Mouse (Mus musculus) small intestine, adult 2 months (tissue): ENCODE measurements around the gene Shc3.

Source experiments
- CTCF ChIP-seq: fragments of 200-500 bp; IDR thresholded peaks from 2 replicates; pipeline ENCODE4 v1.5.1; 2012; ENCODE audit warnings: low read depth, mild to moderate bottlenecking, control low read depth, inconsistent platforms, low read length, moderate library complexity, mixed read lengths; ENCODE audit not compliant: insufficient replicate concordance, insufficient read length; ENCODE audit errors: extremely low read depth
- POLR2A ChIP-seq: fragments of 200-500 bp; IDR thresholded peaks from 2 replicates; pipeline ENCODE4 v1.6.1; 2012; ENCODE audit warnings: low read depth, mild to moderate bottlenecking, control low read depth, inconsistent platforms, low read length, moderate library complexity

GRCm38 (mm10) chr13:51433371-51433770, 135.8 kb downstream of the Shc3 start:
- no peak for TF ChIP-seq POLR2A
- TF ChIP-seq CTCF = no peak
